Mouse (Mus musculus) liver, adult 2 months (tissue): Measurements from ENCODE around the gene Zbp1.

ENCODE experiments used
- CTCF ChIP-seq: fragments of 200-500 bp; IDR thresholded peaks from 2 replicates; pipeline ENCODE4 v1.5.1; 2011; ENCODE audit warnings: low read depth, low read length, control low read depth
- POLR2A ChIP-seq: fragments of 200-500 bp; IDR thresholded peaks from 2 replicates; pipeline ENCODE4 v1.6.1; 2011; ENCODE audit warnings: low read length, control low read depth; ENCODE audit not compliant: insufficient read depth; ENCODE audit errors: extremely low read depth

DNA sequence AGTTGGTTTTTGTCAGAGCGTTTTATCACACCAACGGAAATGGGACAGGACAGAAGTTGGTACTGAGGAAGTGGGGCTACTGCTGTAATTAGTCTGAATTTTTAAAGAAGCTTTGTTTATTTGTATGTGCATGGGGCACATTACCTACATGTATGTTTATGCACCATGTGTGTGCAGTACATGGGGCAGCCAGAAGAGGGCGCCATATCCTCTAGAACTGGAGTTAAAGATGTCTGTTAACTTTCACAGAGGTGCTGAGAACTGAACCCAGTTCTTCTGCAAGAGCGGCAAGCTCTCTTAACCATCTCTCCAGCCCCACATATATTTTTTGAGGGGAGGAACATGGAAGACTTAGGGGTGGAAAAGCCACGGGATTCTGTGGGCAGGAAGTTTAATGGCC, 43.0 kb downstream of the Zbp1 start:
- TF ChIP-seq POLR2A (no peak), CTCF (no peak)
